Mouse (Mus musculus) gastrocnemius, adult 18-20 months (tissue): ENCODE results near the gene Gfod2. TPM values are rescaled to one million over a fixed set of nuclear protein-coding genes. Genes with fewer than 3 reads are reported as not detected.
A peak's percentile ranks its signal among the peaks of the same experiment; 100 is the strongest.

Source experiments
- DNase-seq: peaks from one replicate; pipeline ENCODE4 v3.0.0; 2021; ENCODE audit warnings: low spot score
- total RNA-seq, 2 experiments: library from RNA; stranded (reverse); gene quantifications; 2 replicates each; pipeline ENCODE4 v1.2.3; 2021

Gfod2 gene
- total RNA-seq, 2 experiments from 2014 or later, result 6.9 to 8.4 TPM

- DNase-seq, result peak; percentile 70
Observed at GRCm38 (mm10) chr8:105685796-105686308, 72.6 kb downstream of the Gfod2 start, which contains the start of gene Carmil2. Gene Carmil2 (plus strand): TSS chr8:105686274.

- DNase-seq, result no peak
Observed at GRCm38 (mm10) chr8:105685325-105685724, 73.1 kb downstream of the Gfod2 start.

GRCm38 (mm10) chr8:105677891-105678290 lies 80.6 kb downstream of the Gfod2 start:
- no peak for DNase-seq

Other genes starting within 250 kb of the Gfod2 start
- gene Hsd11b2, start 239.9 kb downstream of the Gfod2 start, total RNA-seq, result under 1 TPM in 1 of 2 experiments, not detected in 1; 0.11 TPM
- gene Atp6v0d1, start 192.6 kb downstream of the Gfod2 start, total RNA-seq, result 10 to 100 TPM; 40.1 to 42.7 TPM
- 10 to 100 TPM; 17.1 to 21.7 TPM for gene Ripor1, start 153.4 kb downstream of the Gfod2 start, total RNA-seq
- 10 to 100 TPM; 33.6 to 34.2 TPM for gene Ctcf, start 122.1 kb downstream of the Gfod2 start, total RNA-seq
- gene Agrp, start 121.3 kb downstream of the Gfod2 start, total RNA-seq, result 1 to 10 TPM in 1 of 2 experiments, under 1 TPM in 1; 0.52 to 1.2 TPM
- gene Carmil2, start 72.4 kb downstream of the Gfod2 start, total RNA-seq, result under 1 TPM in 1 of 2 experiments, not detected in 1; 0.05 TPM
- gene Acd, start 57.6 kb downstream of the Gfod2 start, total RNA-seq, result 1 to 10 TPM; 5.0 to 5.4 TPM
- gene Pard6a, start 57.5 kb downstream of the Gfod2 start, total RNA-seq, result 1 to 10 TPM; 5.5 to 6.2 TPM
- not detected for gene 4933405L10Rik, start 51.0 kb downstream of the Gfod2 start, total RNA-seq
- 1 to 10 TPM in 1 of 2 experiments, under 1 TPM in 1; 0.69 to 1.4 TPM for gene Enkd1, start 50.5 kb downstream of the Gfod2 start, total RNA-seq
- 10 to 100 TPM; 25.6 to 27.4 TPM for gene Ranbp10, start 68.7 kb upstream of the Gfod2 start, total RNA-seq
- not detected for gene Tsnaxip1, start 69.1 kb upstream of the Gfod2 start, total RNA-seq
- under 1 TPM; 0.93 to 0.98 TPM for gene Cenpt, start 94.6 kb upstream of the Gfod2 start, total RNA-seq
- 10 to 100 TPM; 21.9 to 22.0 TPM for gene Thap11, start 96.5 kb upstream of the Gfod2 start, total RNA-seq
- 10 to 100 TPM; 43.7 to 44.5 TPM for gene Nutf2, start 101.9 kb upstream of the Gfod2 start, total RNA-seq
- gene Edc4, start 122.2 kb upstream of the Gfod2 start, total RNA-seq, result 10 to 100 TPM; 19.7 to 20.6 TPM
- gene Nrn1l, start 134.9 kb upstream of the Gfod2 start, total RNA-seq, result under 1 TPM in 1 of 2 experiments, not detected in 1; 0.76 TPM
- gene Pskh1, start 141.8 kb upstream of the Gfod2 start, total RNA-seq, result 10 to 100 TPM; 13.5 to 13.6 TPM
- under 1 TPM in 1 of 2 experiments, not detected in 1; 0.37 TPM for gene Ctrl, start 175.2 kb upstream of the Gfod2 start, total RNA-seq
- gene Psmb10, start 179.8 kb upstream of the Gfod2 start, total RNA-seq, result 10 to 100 TPM; 19.4 to 27.2 TPM
- under 1 TPM; 0.16 to 0.66 TPM for gene Lcat, start 184.7 kb upstream of the Gfod2 start, total RNA-seq
- gene Slc12a4, start 207.4 kb upstream of the Gfod2 start, total RNA-seq, result 10 to 100 TPM in 1 of 2 experiments, 1 to 10 TPM in 1; 8.7 to 16.1 TPM
- gene Dpep3, start 220.8 kb upstream of the Gfod2 start, total RNA-seq, result not detected
- 10 to 100 TPM in 1 of 2 experiments, 1 to 10 TPM in 1; 9.6 to 10.4 TPM for gene Dus2, start 232.7 kb upstream of the Gfod2 start, total RNA-seq
- gene Dpep2nb, start 247.3 kb upstream of the Gfod2 start, total RNA-seq, result not detected